Mouse (Mus musculus): ENCODE data around the gene Rcan1.
"Not testable (repeated sequence)": the region's sequence is repeated elsewhere in the genome, so short reads cannot be mapped to it uniquely, and the experiment has no call there.

Gene Rcan1

GRCm38 (mm10) chr16:92470706-92471105, at the start of gene Rcan1:
TSS of gene Rcan1 (minus strand) at chr16:92470867.
- no peak for DNase-seq (ENCODE audit: low spot score in 2 of 2)

- peak in 1 of 2 experiments; percentile 30 for DNase-seq (ENCODE audit: low spot score in 2 of 2)
Measured at GRCm38 (mm10) chr16:92519820-92520492, 49.3 kb upstream of the Rcan1 start.

- DNase-seq (ENCODE audit: low spot score in 2 of 2) = no peak
Measured at GRCm38 (mm10) chr16:92518718-92519117, 48.1 kb upstream of the Rcan1 start.

- peak in 1 of 2 experiments; percentile 59 for DNase-seq (ENCODE audit: low spot score in 2 of 2)
Measured at GRCm38 (mm10) chr16:92516139-92516538, 45.5 kb upstream of the Rcan1 start.

- not testable (repeated sequence) for DNase-seq (ENCODE audit: low spot score in 2 of 2)
Measured at GRCm38 (mm10) chr16:92514896-92515295, 44.2 kb upstream of the Rcan1 start.

GRCm38 (mm10) chr16:92511773-92512391, 41.2 kb upstream of the Rcan1 start:
- DNase-seq (ENCODE audit: low spot score in 2 of 2) = peak in 1 of 2 experiments; percentile 53

GRCm38 (mm10) chr16:92510835-92511772, 40.4 kb upstream of the Rcan1 start:
- peak in 1 of 2 experiments; percentile 45 for DNase-seq (ENCODE audit: low spot score in 2 of 2)

- DNase-seq (ENCODE audit: low spot score in 2 of 2) = no peak
Measured at GRCm38 (mm10) chr16:92507573-92507972, 36.9 kb upstream of the Rcan1 start.

GRCm38 (mm10) chr16:92503105-92503504, 32.4 kb upstream of the Rcan1 start:
- no peak for DNase-seq (ENCODE audit: low spot score in 2 of 2)

- DNase-seq (ENCODE audit: low spot score in 2 of 2) = no peak
Measured at GRCm38 (mm10) chr16:92500534-92500933, 29.9 kb upstream of the Rcan1 start.

GRCm38 (mm10) chr16:92499324-92499723, 28.7 kb upstream of the Rcan1 start:
- DNase-seq (ENCODE audit: low spot score in 2 of 2) = no peak

GRCm38 (mm10) chr16:92498589-92498981, 27.9 kb upstream of the Rcan1 start:
- DNase-seq (ENCODE audit: low spot score in 2 of 2) = no peak

GRCm38 (mm10) chr16:92497851-92498588, 27.4 kb upstream of the Rcan1 start:
- DNase-seq (ENCODE audit: low spot score in 2 of 2) = no peak

GRCm38 (mm10) chr16:92489356-92489755, 18.7 kb upstream of the Rcan1 start:
- no peak for DNase-seq (ENCODE audit: low spot score in 2 of 2)

- DNase-seq (ENCODE audit: low spot score in 2 of 2) = no peak
Measured at GRCm38 (mm10) chr16:92488456-92488855, 17.8 kb upstream of the Rcan1 start.

GRCm38 (mm10) chr16:92487489-92487888, 16.8 kb upstream of the Rcan1 start:
- DNase-seq (ENCODE audit: low spot score in 2 of 2) = peak in 1 of 2 experiments; percentile 37

- DNase-seq (ENCODE audit: low spot score in 2 of 2) = no peak
Measured at GRCm38 (mm10) chr16:92487086-92487485, 16.4 kb upstream of the Rcan1 start.

GRCm38 (mm10) chr16:92485436-92485835, 14.8 kb upstream of the Rcan1 start, which contains the start of gene Clic6:
TSS of gene Clic6 (plus strand) at chr16:92485736.
- DNase-seq (ENCODE audit: low spot score in 2 of 2) = no peak

- peak; percentile 44 to 61 for DNase-seq (ENCODE audit: low spot score in 2 of 2)
Measured at GRCm38 (mm10) chr16:92478561-92479150, 8.0 kb upstream of the Rcan1 start.

- no peak for DNase-seq (ENCODE audit: low spot score in 2 of 2)
Measured at GRCm38 (mm10) chr16:92475093-92475860, 4.6 kb upstream of the Rcan1 start.

All from cerebellum, postnatal 4 days (tissue).